Mouse (Mus musculus): ENCODE data around the gene Ttll5.

Ttll5 gene

DNA sequence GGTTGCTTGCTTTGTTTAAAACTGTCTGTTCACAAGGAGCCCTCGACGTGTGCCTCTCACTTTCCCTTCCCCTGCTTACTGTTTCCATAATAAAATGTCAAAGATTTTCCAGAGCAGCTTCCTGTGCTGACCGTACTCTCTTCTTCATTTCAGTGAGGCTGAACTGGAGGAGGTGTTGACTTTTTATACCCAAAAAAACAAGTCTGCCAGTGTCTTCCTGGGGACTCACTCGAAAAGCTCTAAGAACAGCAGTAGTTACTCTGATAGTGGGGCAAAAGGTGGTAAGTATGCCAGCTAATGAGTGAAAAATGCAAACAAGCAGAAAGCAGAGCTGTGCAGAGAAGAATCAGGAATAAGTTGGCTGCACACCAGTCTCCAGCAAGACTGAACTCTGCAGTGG, 105.3 kb downstream of the Ttll5 start:
- no peak for DNase-seq (ENCODE audit: low spot score)

DNA sequence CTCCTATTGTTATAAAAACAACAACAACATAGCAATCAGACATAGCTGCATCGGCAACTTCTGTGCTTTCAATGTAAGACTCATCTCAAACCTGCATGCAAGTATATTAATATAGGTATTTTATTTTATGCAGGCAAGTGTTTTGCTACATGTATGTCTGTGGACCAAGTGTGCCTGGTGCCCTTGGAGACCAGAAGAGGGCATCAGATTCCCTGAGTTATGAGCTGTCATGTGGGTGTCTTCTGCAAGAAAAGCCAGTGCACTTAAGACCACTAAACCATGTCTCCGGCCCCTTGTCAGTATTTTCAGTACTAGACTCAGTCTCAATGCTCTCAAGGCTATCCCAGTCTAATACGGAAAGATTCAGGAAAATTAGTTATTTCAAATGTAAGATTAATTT, 106.3 kb downstream of the Ttll5 start:
- DNase-seq (ENCODE audit: low spot score), result no peak

DNA sequence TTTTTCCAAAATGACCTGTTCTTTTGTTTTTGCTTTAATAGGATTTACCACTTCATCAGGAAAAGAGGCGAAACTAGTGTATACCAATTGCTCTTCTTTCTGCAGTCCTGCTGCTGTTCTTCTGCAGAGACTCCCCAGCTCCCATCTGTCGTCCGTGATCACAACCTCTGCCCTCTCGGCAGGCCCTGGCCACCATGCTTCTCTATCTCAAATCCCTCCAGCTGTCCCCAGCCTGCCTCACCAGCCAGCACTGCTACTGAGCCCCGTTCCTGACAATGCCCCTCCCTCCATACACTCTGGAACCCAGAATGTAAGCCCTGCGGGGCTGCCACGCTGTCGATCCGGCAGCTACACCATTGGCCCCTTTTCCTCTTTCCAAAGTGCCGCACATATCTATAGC, 108.8 kb downstream of the Ttll5 start:
- no peak for DNase-seq (ENCODE audit: low spot score)

DNA sequence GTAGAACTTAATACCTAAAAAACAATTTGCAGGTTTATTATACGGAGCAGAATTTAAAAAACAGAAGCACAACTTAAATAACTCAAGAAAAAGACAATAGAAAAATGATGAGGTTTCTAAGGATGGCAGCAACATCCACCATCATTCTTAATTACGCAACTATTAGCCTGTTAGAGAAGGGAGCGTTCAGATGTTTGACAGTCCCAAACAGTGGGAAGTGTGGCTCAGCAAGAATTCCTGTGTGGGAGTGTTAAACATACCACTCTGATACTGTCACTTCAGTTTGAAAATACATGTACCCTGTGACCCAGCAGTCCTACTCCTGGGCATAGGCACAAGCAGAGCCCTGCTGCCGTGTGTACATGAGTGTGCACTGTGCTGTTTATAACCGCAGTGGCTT, 112.9 kb downstream of the Ttll5 start:
- DNase-seq (ENCODE audit: low spot score), result no peak

DNA sequence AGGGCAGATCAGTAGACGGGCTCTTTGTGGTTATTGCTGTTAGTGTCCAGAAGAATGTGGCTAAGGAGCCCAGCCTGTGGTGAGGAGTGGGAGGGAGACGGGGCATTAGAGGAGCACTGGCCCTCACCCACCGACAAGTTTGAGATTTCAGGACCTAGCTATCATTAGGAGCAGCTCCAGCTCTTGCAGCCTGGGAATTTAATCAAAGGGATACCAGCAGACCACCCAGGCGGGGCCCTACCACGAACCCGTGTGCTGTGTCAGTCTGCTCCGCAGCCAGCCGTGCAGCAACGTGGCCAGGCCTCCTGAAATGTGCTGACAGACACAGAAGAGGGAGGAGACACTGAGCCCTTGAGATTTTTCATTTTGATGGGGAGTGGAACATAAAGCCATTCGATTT, 119.0 kb downstream of the Ttll5 start:
- DNase-seq (ENCODE audit: low spot score), result peak; percentile 32

DNA sequence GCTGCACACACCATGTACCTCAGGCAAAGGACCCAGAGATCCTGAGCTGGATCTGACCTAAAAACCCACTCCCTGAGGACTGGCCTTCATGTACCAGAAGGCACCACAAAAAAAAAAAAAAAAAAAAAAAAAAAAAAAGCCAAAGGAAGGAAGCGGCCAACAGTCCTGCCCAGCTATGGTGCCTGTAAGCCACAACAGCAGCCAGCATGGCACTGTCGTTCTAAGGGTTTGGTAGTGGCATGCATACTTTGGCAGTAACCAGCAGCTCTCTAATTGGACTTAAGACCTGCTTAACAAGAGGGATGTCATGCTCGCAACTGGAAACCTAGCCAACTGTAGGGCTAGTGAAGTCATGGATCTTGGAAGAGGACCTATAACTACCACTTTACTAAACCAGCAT, 120.0 kb downstream of the Ttll5 start:
- no peak for DNase-seq (ENCODE audit: low spot score)

DNA sequence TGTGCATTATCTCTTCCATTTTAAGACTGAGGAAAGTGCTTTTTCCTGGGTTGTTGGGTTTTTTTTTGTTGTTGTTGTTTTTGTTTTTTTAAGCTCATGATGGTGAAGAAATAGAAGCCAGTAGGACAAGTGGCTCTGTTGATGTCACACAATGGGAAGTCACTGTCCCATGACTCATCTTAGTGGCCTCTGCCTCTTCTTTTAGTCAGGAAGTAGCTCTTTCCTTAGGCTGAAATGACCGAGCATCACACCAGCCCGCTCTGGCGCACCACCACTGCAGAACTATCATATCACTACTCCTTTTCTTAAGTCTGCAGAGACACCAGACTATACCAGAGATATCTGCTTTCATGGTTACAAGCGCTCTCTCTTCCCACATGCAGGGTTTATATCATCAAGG, 122.7 kb downstream of the Ttll5 start:
- no peak for DNase-seq (ENCODE audit: low spot score)

DNA sequence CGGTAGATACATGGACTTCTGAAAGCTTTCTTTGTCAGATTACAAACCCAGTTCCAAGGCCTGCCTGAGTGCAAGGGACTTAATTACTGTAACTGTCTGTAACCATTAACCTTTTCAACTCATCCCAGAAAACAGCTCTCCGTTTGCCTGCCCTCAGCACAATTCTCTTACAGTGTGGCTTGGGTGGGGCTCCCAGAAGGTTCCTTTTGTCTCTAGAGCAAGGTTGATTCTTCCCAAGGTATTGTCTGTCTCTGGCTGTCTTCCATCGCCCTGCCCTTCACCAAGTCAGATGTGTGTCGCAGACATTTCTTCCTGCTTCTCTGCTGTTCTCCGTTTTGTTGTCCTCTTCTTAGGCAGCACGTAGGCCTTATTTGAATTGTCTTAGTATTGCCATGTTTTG, 125.2 kb downstream of the Ttll5 start:
- no peak for DNase-seq (ENCODE audit: low spot score)

DNA sequence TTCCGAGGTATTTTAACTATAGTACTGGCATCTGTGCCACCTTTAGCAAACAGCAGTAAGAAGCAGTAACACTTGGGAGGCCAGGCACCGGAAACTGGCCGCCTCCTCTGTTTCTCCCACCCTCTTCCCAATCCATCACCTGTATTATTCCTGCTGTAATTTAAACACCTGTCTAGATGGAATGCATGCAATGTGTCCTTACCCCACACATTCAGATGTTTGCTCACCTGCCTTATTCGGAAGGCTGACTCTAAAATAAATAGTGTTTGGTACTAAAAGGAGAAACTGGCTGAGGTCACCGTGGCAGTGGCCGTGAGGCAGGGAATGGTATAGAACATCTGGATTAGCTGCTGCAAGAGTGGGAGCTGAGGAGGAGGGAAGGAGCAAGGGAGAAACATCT, 125.9 kb downstream of the Ttll5 start:
- no peak for DNase-seq (ENCODE audit: low spot score)

DNA sequence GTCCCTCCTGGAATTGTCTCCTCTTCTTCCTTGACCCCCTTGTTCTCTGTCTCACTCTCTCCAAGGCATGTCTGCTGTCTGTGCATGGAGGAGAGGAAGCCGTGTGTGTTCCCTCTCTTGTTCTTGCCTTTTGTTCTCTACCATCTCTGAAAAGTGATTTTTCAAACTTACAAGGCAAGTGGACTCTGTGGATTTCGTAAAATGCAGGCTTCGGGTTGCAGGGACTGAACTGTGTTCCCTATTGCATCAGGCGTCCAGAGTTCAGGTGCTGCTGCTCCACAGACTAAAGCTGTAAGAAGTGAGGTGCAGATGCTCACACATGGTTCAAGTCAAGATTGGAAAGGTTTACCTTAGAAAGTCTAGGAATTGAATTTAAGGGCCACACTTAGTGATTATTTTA, 126.6 kb downstream of the Ttll5 start:
- no peak for DNase-seq (ENCODE audit: low spot score)

DNA sequence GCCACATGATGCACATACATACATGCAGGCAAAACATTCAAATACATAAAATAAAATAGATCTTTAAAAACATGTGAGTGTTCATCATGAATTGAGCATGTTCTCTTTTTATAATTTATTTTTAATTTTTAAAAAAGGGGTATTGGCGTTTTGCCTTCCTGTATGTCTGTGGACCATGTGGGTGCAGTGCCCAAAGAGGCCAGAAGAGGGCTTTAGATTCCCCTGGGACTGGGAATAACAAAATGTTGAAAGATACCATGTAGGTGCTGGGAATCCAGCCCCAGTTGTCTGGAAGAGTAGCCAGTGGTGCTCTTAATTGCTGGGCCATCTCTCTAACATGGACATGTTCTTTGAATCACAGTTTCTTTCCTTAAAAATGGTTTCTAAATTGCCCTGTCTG, 127.4 kb downstream of the Ttll5 start:
- no peak for DNase-seq (ENCODE audit: low spot score)

DNA sequence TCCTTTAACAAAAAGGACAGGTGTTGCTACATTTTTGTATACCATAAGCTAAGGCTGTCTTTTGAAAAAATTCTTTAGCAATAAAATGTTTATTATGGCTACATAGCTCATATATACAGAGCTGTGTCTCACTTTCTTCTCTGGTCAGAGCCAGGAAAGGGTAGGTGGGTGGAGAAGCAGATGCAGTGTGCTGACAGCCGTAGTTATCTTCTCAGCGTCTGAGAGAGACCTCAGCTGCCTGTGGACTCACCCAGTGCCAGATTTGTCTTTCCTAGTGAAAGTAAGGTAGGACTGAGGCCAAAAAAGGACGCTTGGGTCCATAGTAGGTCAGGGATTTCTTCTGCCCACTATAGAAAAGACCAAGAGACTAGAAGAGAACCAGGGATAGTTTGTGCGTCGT, 127.9 kb downstream of the Ttll5 start:
- DNase-seq (ENCODE audit: low spot score), result no peak

DNA sequence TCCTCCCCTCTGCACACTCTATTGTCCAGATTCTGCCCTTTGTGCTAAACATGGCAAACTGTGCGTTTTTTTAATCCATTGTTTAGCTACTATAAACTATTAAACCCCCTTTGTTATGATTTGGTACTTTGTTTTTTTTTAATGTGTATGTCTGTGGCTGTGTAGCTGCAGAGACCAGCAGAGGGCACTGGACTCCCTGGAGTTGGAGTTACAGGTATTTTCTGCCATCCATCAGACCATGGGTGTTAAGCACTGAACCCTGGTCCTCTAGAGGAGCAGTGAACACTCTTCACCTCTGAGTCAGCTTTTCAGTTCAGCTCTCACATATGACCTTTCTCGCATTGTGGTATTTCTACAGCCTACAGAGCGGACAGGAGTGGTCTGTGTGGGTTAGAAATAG, 129.7 kb downstream of the Ttll5 start:
- DNase-seq (ENCODE audit: low spot score), result no peak

DNA sequence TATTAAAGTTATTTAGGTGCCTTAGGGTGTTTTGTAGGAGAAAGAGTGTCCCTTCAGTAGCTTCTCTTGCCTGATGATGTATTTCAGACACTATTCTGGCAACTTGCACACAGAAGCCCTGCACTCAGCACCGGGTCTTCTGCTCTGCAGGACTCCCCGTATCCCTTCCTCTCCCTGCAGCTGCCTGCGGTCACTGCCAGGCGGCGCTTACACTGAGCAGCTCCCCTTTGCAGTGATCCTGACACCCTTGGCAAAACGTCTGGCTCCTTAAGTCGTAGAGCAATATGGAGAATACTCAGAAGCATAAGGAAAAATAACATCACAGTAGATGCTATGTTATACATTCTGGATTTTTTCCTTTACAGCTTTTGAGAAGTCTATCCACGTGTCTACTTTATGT, 130.6 kb downstream of the Ttll5 start:
- no peak for DNase-seq (ENCODE audit: low spot score)

DNA sequence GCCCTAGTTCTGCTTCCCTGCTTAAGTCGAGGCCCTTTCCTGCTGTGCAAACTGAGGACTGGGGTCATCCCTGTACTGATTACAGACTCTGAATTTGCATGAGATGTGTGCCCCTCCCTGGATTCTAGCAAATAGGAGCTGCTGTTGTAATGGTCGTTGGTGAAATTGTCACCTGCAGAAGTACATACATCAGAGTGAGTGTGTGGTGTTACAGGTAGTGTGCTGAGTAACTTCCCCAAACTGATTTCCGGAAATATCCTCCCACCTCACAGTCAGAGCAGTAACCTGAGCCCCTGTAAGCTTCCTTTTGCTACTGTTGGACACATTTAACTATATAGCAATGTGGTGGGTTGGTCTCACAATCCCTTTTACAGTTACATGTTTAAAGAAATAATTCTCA, 131.2 kb downstream of the Ttll5 start:
- no peak for DNase-seq (ENCODE audit: low spot score)

DNA sequence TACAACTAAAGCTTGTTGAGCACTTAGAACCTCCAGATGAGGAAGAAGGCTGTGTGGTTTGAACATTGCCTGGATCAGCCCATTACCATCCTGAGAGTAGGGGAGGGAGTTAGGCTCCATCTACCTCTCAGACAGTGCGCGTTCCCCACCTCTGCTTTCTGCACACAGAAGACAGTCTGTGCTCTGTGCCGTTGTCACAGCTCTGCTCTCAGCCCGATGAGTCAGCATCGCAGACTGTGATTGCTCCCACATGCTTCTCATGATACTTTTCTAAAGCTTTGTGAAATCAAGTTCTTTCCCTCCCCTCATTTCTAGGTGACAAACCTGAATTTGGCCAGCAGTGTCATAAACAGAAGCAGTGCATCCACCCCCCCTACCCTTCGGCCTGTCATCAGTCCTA, 131.8 kb downstream of the Ttll5 start:
- no peak for DNase-seq (ENCODE audit: low spot score)

DNA sequence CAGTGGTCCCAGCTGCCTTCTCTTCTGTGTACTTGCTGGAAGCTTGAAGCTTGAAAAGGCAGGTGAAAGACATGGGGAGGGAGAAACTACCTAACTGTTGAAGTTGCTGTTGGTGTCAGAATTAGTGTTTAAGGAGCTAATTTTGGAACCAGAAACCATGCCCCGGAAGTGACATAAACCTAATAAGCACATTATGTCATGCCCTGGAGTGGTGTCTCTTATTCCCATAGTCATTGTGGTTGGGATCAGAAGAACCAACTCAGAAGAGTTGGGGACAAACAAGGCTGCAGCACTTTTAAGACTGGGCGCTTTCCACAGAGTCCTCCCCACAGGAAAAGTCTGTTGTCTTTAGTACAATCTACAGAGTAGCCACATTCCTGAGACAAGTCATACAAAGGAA, 134.0 kb downstream of the Ttll5 start:
- DNase-seq (ENCODE audit: low spot score), result no peak

DNA sequence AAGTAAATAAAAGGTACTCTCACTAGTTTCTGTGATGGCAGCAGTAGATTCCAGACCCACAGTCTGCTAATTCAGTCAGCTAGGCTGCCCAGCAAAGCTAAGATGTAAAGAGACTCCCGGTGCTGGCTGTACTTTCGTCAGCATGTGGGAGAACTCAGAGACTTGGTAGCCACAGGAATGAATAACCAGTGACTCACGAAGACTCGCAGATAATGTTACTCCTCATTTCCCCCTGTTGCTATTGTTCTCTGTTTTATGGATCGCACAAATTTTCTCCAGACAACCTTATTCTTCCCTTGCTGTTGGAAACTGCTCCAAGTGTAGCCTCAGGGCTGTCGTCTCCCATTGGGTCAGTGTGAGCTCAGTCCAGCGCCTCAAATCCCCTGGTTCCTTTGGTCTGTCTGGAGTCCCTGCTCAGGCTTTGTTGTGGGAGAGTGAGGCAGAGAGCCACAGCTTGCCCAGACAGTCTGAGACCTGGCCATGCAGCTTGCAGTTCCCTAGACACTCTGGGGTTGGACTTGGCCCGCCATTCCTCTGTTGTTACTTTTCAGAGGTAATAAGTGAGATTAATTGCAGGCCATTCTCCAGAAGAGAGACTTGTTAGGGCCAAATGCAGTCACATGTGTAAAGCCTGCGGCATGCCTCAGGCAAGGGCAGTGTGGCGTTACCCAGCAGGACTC, 135.5 kb downstream of the Ttll5 start:
- no peak for DNase-seq (ENCODE audit: low spot score)

DNA sequence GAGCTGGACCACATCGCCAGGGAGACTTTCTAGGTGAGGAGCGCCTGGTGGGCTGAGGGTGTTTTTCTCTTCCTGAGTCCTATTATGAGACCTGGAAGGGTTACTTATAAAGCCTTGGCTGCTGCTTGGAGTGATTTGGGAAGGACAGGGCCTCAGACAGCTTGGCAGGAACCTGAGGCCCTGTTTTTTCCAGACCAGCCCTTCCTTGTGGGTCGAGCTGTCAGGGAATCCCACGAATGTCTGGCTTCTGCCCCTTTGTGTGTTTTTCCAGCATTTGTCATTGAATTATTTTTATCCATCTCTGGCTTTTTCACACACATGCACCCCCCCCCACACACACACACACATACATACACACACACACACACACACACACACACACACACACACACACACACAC, 136.2 kb downstream of the Ttll5 start:
- no peak for DNase-seq (ENCODE audit: low spot score)

DNA sequence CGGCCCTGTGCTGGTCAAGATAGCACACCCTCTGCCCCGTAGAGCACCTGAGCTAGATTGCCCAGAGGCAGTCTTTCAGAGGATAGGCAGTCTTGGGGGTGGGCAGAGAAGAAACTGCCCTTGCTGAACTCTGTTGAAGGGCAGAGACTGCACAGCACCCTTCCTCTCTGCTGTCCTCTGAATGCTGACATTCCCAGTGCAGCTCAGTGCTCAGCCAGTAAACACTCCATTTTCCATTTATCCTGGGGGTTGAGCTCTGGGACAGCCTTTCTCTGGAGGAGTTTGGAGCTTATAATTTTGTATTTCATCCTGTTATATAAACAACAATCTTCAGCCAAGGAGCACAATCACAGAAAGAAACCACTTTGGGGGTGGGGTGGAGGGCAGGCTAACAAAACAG, 138.7 kb downstream of the Ttll5 start:
- DNase-seq (ENCODE audit: low spot score), result no peak

DNA sequence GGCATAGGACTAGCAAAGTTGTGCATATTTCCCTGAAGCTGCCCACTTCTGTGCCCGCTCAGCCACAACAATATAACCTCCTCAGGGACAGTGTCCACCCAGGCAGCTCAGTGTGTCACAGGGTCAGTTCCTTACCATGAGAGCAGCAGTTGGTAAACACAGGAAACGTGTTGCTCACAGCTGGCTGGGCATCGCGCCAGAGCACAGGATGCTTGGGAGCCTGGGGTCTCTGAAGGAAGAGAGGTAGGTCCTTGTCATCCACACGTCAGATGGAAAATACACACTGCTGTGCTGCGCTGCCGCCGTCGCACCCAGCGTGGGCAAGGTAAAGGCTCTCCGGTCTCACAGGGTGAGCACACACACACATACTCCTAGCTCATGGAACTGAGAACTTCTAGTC, 139.2 kb downstream of the Ttll5 start:
- DNase-seq (ENCODE audit: low spot score), result no peak

DNA sequence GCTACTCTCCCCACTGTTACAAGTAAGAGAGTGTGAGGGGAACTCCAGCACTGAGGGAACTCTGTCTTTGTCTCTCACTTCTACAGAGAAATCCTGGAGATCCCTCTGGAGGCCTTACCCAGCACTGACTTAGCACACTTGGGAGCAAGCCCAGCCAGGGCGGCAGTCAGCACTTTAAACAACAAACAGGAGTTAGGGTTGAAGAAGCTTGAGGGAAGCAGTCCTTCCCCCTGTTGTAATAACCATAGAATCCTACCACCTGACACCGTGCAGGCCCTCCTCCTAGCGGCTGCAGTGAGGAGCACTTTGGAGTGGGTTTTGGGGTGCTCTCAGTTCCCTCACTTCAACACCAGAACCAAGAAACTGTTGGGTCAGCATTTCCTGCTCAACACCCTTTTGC, 140.0 kb downstream of the Ttll5 start:
- DNase-seq (ENCODE audit: low spot score), result no peak

DNA sequence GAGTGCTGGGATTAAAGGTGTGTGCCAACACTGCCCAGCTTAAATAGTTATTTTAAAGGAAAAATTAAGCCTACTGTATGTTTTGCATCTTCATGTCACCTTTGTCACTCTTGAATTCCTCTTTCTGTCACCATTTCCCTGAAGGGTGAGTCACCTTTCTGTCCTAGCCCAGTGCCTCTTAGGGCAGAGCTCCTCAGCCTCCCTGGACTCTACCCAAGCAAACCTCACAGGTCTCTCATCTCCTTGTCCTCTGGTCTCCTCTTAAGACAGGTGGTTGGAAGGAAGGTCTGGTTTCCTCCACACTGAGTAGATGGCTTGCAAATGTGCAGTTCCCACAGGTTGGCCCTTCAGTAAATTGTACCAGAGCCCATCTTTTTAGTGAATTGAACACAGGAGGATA, 143.4 kb downstream of the Ttll5 start:
- no peak for DNase-seq (ENCODE audit: low spot score)

DNA sequence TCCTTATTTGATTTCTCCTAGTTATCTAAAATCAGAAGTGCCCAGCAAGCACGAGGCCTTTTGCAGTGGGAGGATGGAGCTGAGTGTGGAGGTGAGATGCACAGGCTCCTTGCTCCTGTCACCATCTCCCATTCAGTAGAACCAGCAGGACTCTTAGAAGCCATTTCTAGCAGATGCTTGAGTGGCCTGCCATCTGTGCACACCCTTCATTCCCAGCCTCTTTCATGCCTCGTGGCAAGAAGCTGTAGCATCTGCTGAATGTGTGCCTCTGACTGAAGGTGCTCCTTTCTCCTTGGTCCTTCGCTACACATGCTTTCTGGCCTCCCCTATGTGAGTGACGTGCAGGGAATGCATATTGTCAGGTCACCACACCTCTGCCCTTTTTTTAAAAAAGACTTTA, 143.9 kb downstream of the Ttll5 start:
- DNase-seq (ENCODE audit: low spot score), result no peak

DNA sequence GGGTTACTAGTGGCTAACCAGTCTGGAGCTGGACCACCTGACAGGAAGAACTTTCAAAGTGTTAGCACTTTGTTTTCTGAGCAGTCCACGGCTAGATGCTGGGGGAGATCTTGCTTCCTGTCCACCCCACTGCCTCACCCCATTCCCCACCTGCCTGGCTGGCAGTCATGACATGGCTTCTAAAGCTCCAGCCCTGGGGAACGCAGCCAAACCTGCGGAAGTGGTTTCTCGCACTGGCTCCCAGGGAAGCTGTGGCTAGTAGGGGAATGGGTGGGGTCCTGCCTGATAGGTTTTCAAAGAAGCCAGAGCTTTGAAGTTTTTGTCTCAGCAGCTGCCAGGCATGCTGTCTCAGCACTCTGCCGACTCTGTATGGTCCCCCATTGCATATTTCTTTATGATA, 145.1 kb downstream of the Ttll5 start:
- DNase-seq (ENCODE audit: low spot score), result no peak

All from yolk sac, embryonic 10.5 days (tissue).